Mouse (Mus musculus) heart, adult 2 months (tissue): ENCODE results near the gene Wfdc3.

Experiments
- CTCF ChIP-seq: fragments of 200-600 bp; IDR thresholded peaks from 2 replicates; pipeline ENCODE4 v1.8.1; 2022; ENCODE audit warnings: antibody characterized with exemption, mild to moderate bottlenecking, moderate library complexity
- POLR2A ChIP-seq: fragments of 200-500 bp; IDR thresholded peaks from 2 replicates; pipeline ENCODE4 v1.6.1; 2011; ENCODE audit warnings: mild to moderate bottlenecking, low read depth, low read length, control low read depth; ENCODE audit not compliant: insufficient read depth

- TF ChIP-seq POLR2A (no peak), CTCF (no peak)
Observed at GRCm38 (mm10) chr2:164705991-164706390, 39.7 kb downstream of the Wfdc3 start.
